Mouse (Mus musculus) megakaryocyte, embryonic 14.5 days (primary cell): ENCODE results near the gene Gm2237. TPM values are rescaled to one million over a fixed set of nuclear protein-coding genes. Genes with fewer than 3 reads are reported as not detected.
A peak's percentile ranks its signal among the peaks of the same experiment; 100 is the strongest.
"Not testable (repeated sequence)": the region's sequence is repeated elsewhere in the genome, so short reads cannot be mapped to it uniquely, and the experiment has no call there.

ENCODE experiments used
- H3K27me3 ChIP-seq: replicated peaks from 2 replicates; pipeline ENCODE3; 2012; ENCODE audit warnings: inconsistent platforms
- H3K36me3 ChIP-seq: replicated peaks from 2 replicates; pipeline ENCODE3; 2012; ENCODE audit warnings: low read length, inconsistent platforms, mixed read lengths
- H3K4me1 ChIP-seq: 2 replicates; pipeline ENCODE4 v1.6.1; 2012; ENCODE audit warnings: inconsistent platforms
- H3K4me3 ChIP-seq: replicated peaks from 2 replicates; pipeline ENCODE3; 2012; ENCODE audit warnings: moderate library complexity, mild to moderate bottlenecking, inconsistent platforms
- H3K9me3 ChIP-seq: 2 replicates; pipeline ENCODE4 v1.6.1; 2012; ENCODE audit warnings: inconsistent platforms
- polyA plus RNA-seq: library from polyadenylated mRNA; stranded (reverse); fragments of >175 nt; gene quantifications from 2 replicates; pipeline ENCODE4 v1.2.3, GENCODE M21; 2012; ENCODE audit warnings: low replicate concordance; ENCODE audit not compliant: insufficient read depth

Gene Gm2237
- polyA plus RNA-seq: not detected in 2 replicates

DNA sequence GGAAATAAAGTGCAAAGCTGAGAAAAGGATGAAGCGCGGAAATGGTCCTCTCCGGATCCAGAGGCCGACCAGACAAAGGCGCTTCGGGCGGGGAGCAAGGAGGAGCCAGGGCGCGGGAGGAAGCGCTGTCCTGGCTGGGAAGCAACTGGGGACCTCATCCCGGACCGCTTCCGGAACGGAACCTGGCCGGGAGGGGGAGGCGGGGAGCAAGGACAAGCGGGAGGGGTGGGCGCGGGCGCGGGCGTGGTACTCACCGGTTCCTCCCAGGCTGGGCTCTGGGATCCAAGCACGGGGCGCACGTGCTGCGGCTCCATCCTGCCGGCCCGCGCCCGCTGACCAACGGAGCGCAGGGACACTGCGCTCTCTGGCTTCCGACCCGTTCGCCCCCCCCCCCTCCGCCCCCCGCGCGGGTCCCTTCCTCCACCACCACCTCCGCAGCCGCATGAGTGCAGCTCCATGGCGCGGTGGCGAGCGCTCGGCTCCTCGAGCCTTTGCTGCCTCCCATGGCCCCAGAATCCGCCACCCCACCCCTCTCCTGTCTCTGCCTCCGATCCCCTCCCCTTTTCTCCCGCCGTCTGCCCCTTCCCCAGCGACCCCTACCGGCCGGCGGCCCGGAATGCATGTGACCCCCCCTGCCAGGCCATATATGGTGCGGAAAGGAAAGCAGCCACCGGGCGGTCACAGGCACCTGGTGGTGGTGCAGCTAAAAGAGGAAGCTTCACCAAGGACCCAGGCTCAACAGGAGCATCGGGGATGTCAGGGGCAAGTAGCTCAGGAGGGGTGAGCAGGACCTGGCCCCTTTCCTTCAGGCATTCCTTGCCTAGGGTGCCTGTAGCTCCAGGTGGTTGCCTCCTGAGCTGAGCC is at the start of gene Gm2237:
Gene Gm2237 (minus strand): TSS at position 332 of the 864 bp plus-strand sequence.
- H3K27me3 ChIP-seq, H3K9me3 ChIP-seq, H3K36me3 ChIP-seq, H3K4me1 ChIP-seq: not testable (repeated sequence)
- H3K4me3 ChIP-seq: peak within 1 kb of the TSS; percentile 65

- H3K27me3 ChIP-seq, H3K9me3 ChIP-seq, H3K4me1 ChIP-seq, H3K4me3 ChIP-seq, H3K36me3 ChIP-seq: not testable (repeated sequence)
These were observed 17.5 kb upstream of the Gm2237 start, which contains the start of gene Gm5458 for GRCm38 (mm10) chr14:19602481-19602880. TSS of gene Gm5458 (minus strand) at chr14:19602581.

GRCm38 (mm10) chr14:19549863-19550262 is 35.1 kb downstream of the Gm2237 start, which contains the start of gene Gm2244:
TSS of gene Gm2244 (minus strand) at chr14:19549963.
- H3K9me3 ChIP-seq, H3K4me1 ChIP-seq, H3K4me3 ChIP-seq, H3K36me3 ChIP-seq, H3K27me3 ChIP-seq: not testable (repeated sequence)

Other genes with a start within 250 kb of the Gm2237 start
- gene Gm21738, start 166.2 kb downstream of the Gm2237 start, polyA plus RNA-seq: 8.9 and 124 TPM in 2 replicates
- gene Gm2244, start 35.2 kb downstream of the Gm2237 start, polyA plus RNA-seq: not detected in 2 replicates
- not detected in 2 replicates for gene Gm5458, start 17.4 kb upstream of the Gm2237 start, polyA plus RNA-seq
- gene Nid2, start 166.1 kb upstream of the Gm2237 start, polyA plus RNA-seq: 0.15 and 0.34 TPM in 2 replicates
- 114 and 264 TPM in 2 replicates for gene Rtraf, start 238.7 kb upstream of the Gm2237 start, polyA plus RNA-seq